Mouse (Mus musculus): ENCODE measurements around the gene Wdr53. TPM values are rescaled to one million over a fixed set of nuclear protein-coding genes. Genes with fewer than 3 reads are reported as not detected.
A peak's percentile ranks its signal among the peaks of the same experiment; 100 is the strongest.
"Not testable (repeated sequence)": the region's sequence is repeated elsewhere in the genome, so short reads cannot be mapped to it uniquely, and the experiment has no call there.

Wdr53 gene
- polyA plus RNA-seq, 1 experiment from 2014 or later: 17.4 TPM

DNA sequence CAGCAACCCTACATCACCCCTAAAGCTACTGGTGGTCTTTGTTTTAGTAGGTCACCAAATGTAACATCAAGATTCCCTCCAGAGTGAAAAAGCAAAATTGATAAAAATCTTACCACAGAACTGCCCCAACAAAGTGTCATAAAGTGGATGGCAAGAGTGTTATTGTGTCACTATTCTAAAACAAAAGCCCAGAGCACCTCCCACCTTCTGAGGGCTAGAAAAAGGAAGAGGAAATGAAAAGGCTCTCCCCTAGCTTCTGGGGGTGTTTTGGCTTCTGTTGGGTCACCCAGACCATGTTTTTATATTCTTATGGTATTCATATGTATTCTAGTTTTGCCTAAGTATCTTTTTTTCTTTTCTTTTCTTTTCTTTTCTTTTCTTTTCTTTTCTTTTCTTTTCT is 24.6 kb upstream of the Wdr53 start:
- no peaks in the 10 kb centered on the region for H3K36me3 ChIP-seq (ENCODE audit: control insufficient read depth, insufficient read depth, low read length)
- H3K27ac ChIP-seq (ENCODE audit: low read depth, low read length): no peak overlapping the region
- no peaks in the 10 kb centered on the region for H3K4me1 ChIP-seq (replicated peaks; ENCODE audit: control insufficient read depth, insufficient read depth, low read length)
- DNase-seq (ENCODE audit: low spot score) (no peak), ATAC-seq (replicated peaks; ENCODE audit: low FRiP score) (no peak)
- H3K4me3 ChIP-seq (ENCODE audit: low read depth, low read length): no peak overlapping the region
- H3K27me3 ChIP-seq (ENCODE audit: control insufficient read depth, insufficient read depth, low read length): no peaks in the 10 kb centered on the region
- H3K9ac ChIP-seq (ENCODE audit: low read length): no peak overlapping the region
- H3K9me3 ChIP-seq (ENCODE audit: control insufficient read depth, low read length): no peaks in the 10 kb centered on the region
- no peak overlapping the region for H3K4me2 ChIP-seq (ENCODE audit: low read depth, low read length, severe bottlenecking)

DNA sequence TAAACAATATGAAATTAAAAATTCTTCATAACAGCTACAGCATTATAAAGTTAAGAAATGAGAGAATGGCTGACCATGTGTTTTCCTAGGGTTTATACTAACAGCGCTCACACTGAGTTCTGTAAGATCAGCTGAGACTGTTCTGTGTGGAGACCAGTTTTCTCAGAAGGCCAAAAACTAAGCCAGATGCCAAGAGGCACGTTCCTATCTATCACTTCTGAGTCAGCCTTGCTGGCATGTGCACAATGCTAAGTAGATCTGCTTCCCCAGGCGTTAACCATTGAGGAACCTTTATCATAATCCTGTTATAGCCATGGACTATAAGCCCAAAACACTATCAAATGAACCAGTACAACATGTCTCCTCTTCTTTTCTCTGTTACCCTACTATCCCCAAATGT is 15.0 kb upstream of the Wdr53 start:
- H3K9me3 ChIP-seq (ENCODE audit: control insufficient read depth, low read length); DNase-seq (ENCODE audit: low spot score); H3K9ac ChIP-seq (ENCODE audit: low read length); H3K4me1 ChIP-seq (replicated peaks; ENCODE audit: control insufficient read depth, insufficient read depth, low read length); H3K4me3 ChIP-seq (ENCODE audit: low read depth, low read length); H3K36me3 ChIP-seq (ENCODE audit: control insufficient read depth, insufficient read depth, low read length); ATAC-seq (replicated peaks; ENCODE audit: low FRiP score); H3K4me2 ChIP-seq (ENCODE audit: low read depth, low read length, severe bottlenecking); H3K27ac ChIP-seq (ENCODE audit: low read depth, low read length); H3K27me3 ChIP-seq (ENCODE audit: control insufficient read depth, insufficient read depth, low read length): not testable (repeated sequence)
- WGBS: 86% methylated on average over 3 of the region's 3 CpGs

GRCm38 (mm10) chr16:32237930-32238680 is 8.9 kb upstream of the Wdr53 start:
- Histone ChIP-seq H3K4me2 (ENCODE audit: low read depth, low read length, severe bottlenecking) (no peak overlapping the region), H3K9me3 (ENCODE audit: control insufficient read depth, low read length) (no peaks in the 10 kb centered on the region), H3K9ac (ENCODE audit: low read length) (no peak overlapping the region), H3K4me1 (replicated peaks; ENCODE audit: control insufficient read depth, insufficient read depth, low read length) (no peaks in the 10 kb centered on the region), H3K27me3 (ENCODE audit: control insufficient read depth, insufficient read depth, low read length) (no peaks in the 10 kb centered on the region), H3K4me3 (ENCODE audit: low read depth, low read length) (no peak overlapping the region), H3K36me3 (ENCODE audit: control insufficient read depth, insufficient read depth, low read length) (peaks cover 8% of the 10 kb centered on the region; the same call in 1 of the 2 replicates), H3K27ac (ENCODE audit: low read depth, low read length) (no peak overlapping the region)
- 94% methylated on average over 19 of the region's 19 CpGs for WGBS
- DNase-seq (ENCODE audit: low spot score) (no peak), ATAC-seq (replicated peaks; ENCODE audit: low FRiP score) (no peak)

- H3K4me3 ChIP-seq (ENCODE audit: low read depth, low read length): no peak overlapping the region
- WGBS: 90% methylated on average over 2 of the region's 2 CpGs
- H3K4me2 ChIP-seq (ENCODE audit: low read depth, low read length, severe bottlenecking): no peak overlapping the region
- H3K9ac ChIP-seq (ENCODE audit: low read length): no peak overlapping the region
- no peaks in the 10 kb centered on the region for H3K9me3 ChIP-seq (ENCODE audit: control insufficient read depth, low read length)
- DNase-seq (ENCODE audit: low spot score) (no peak), ATAC-seq (replicated peaks; ENCODE audit: low FRiP score) (no peak)
- H3K27me3 ChIP-seq (ENCODE audit: control insufficient read depth, insufficient read depth, low read length): no peaks in the 10 kb centered on the region
- no peak overlapping the region for H3K27ac ChIP-seq (ENCODE audit: low read depth, low read length)
- H3K36me3 ChIP-seq (ENCODE audit: control insufficient read depth, insufficient read depth, low read length): peaks cover 8% of the 10 kb centered on the region; the same call in 1 of the 2 replicates
- H3K4me1 ChIP-seq (replicated peaks; ENCODE audit: control insufficient read depth, insufficient read depth, low read length): no peaks in the 10 kb centered on the region
Observed at GRCm38 (mm10) chr16:32239428-32240312, 7.4 kb upstream of the Wdr53 start.

- Histone ChIP-seq H3K36me3 (ENCODE audit: control insufficient read depth, insufficient read depth, low read length) (no peaks in the 10 kb centered on the region), H3K4me2 (ENCODE audit: low read depth, low read length, severe bottlenecking) (no peak overlapping the region), H3K9me3 (ENCODE audit: control insufficient read depth, low read length) (no peaks in the 10 kb centered on the region), H3K4me3 (ENCODE audit: low read depth, low read length) (no peak overlapping the region), H3K27ac (ENCODE audit: low read depth, low read length) (no peak overlapping the region), H3K9ac (ENCODE audit: low read length) (no peak overlapping the region), H3K4me1 (replicated peaks; ENCODE audit: control insufficient read depth, insufficient read depth, low read length) (peaks cover 2% of the 10 kb centered on the region; the same call in 1 of the 2 replicates), H3K27me3 (ENCODE audit: control insufficient read depth, insufficient read depth, low read length) (no peaks in the 10 kb centered on the region)
- ATAC-seq (replicated peaks; ENCODE audit: low FRiP score): no peak
- WGBS: 91% methylated on average over 3 of the region's 3 CpGs
- DNase-seq (ENCODE audit: low spot score): no peak
Observed at GRCm38 (mm10) chr16:32243901-32244300, 3.1 kb upstream of the Wdr53 start.

DNA sequence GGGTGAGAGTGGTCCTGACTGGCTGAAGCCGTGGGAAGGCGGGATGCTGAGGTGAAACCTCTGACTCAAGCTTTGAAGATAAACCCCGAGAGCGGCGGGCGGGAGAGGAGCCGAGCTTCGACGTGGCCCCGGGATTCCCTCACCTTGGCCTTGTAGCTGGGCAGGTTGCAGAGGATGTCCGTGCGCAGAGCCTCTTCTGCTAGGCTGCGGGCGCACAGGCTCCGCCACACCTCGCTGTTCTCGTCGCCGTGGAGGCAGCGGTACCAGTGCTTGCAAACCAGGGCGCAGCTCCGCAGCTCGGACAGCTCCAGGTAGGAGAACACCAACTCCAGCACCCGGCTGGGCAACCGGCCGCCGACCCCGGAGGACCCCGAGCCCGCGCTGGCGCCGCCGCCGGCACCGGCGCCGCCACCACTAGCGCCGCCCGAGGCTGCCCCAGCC is 656 bp upstream of the Wdr53 start:
- peaks cover 2% of the 10 kb centered on the region; the same call in 1 of the 2 replicates for H3K4me1 ChIP-seq (replicated peaks; ENCODE audit: control insufficient read depth, insufficient read depth, low read length)
- WGBS: 0% methylated on average over 38 of the region's 41 CpGs
- ATAC-seq (replicated peaks; ENCODE audit: low FRiP score): no peak; the same call in 1 of the 2 replicates

GRCm38 (mm10) chr16:32264225-32264624 is 17.2 kb downstream of the Wdr53 start:
- H3K27ac ChIP-seq (ENCODE audit: low read depth, low read length); H3K36me3 ChIP-seq (ENCODE audit: control insufficient read depth, insufficient read depth, low read length); DNase-seq (ENCODE audit: low spot score); H3K4me1 ChIP-seq (replicated peaks; ENCODE audit: control insufficient read depth, insufficient read depth, low read length); H3K4me3 ChIP-seq (ENCODE audit: low read depth, low read length); H3K4me2 ChIP-seq (ENCODE audit: low read depth, low read length, severe bottlenecking); H3K9me3 ChIP-seq (ENCODE audit: control insufficient read depth, low read length); ATAC-seq (replicated peaks; ENCODE audit: low FRiP score); H3K27me3 ChIP-seq (ENCODE audit: control insufficient read depth, insufficient read depth, low read length); H3K9ac ChIP-seq (ENCODE audit: low read length): not testable (repeated sequence)
- 84% methylated on average over 2 of the region's 2 CpGs for WGBS

More for the DNA sequence above, 656 bp upstream of the Wdr53 start:
- H3K4me3 ChIP-seq (ENCODE audit: low read depth, low read length): peak overlapping the region; percentile 93
- no peaks in the 10 kb centered on the region for H3K36me3 ChIP-seq (ENCODE audit: control insufficient read depth, insufficient read depth, low read length)
- no peaks in the 10 kb centered on the region for H3K27me3 ChIP-seq (ENCODE audit: control insufficient read depth, insufficient read depth, low read length)
- no peaks in the 10 kb centered on the region for H3K9me3 ChIP-seq (ENCODE audit: control insufficient read depth, low read length)
- peak; percentile 77 for DNase-seq (ENCODE audit: low spot score)
- H3K27ac ChIP-seq (ENCODE audit: low read depth, low read length): peak overlapping the region; percentile 91
- peak overlapping the region; percentile 54 for H3K4me2 ChIP-seq (ENCODE audit: low read depth, low read length, severe bottlenecking)
- H3K9ac ChIP-seq (ENCODE audit: low read length): peak overlapping the region; percentile 89

DNA sequence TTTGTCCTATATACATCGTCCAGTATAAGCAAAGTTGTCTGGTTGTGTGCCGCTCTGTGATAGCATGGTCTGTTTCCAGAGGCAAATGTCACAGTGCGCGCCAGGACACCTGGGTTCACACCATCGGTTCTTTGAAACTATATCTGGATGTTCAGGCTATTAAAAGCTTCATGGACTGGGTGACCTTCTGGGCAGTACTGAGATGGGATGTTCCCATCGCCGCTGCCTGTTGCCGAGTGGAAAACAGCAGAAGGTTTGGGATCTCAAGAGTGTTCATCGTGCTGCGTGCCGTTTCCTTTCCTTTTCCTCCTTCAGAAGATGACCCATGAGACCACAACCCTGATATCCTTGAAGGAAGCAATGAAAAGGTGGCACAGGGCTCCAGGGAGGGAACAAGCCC is 24.3 kb downstream of the Wdr53 start, which contains the start of gene Smco1:
Gene Smco1 (plus strand): TSS at position 178 of the 400 bp plus-strand sequence.
- ATAC-seq (replicated peaks; ENCODE audit: low FRiP score) (no peak), DNase-seq (ENCODE audit: low spot score) (no peak)
- Histone ChIP-seq H3K4me2 (ENCODE audit: low read depth, low read length, severe bottlenecking) (no peak within 1 kb of the TSS), H3K27me3 (ENCODE audit: control insufficient read depth, insufficient read depth, low read length) (no peaks in the 10 kb centered on the region), H3K4me1 (replicated peaks; ENCODE audit: control insufficient read depth, insufficient read depth, low read length) (no peaks in the 10 kb centered on the region), H3K9me3 (ENCODE audit: control insufficient read depth, low read length) (no peaks in the 10 kb centered on the region), H3K9ac (ENCODE audit: low read length) (no peak within 1 kb of the TSS), H3K36me3 (ENCODE audit: control insufficient read depth, insufficient read depth, low read length) (no peaks in the 10 kb centered on the region), H3K27ac (ENCODE audit: low read depth, low read length) (no peak within 1 kb of the TSS), H3K4me3 (ENCODE audit: low read depth, low read length) (no peak within 1 kb of the TSS)
- WGBS: 91% methylated on average over 11 of the region's 11 CpGs

Data from forebrain, embryonic 11.5 days (tissue).